Mouse (Mus musculus): ENCODE data around the gene Rcan2.

GRCm38 (mm10) chr17:43801595-43802373 lies 633 bp downstream of the Rcan2 start:
- TF ChIP-seq CTCF (IDR thresholded peaks at IDR 0.05; ENCODE audit: extremely low read depth, insufficient read length, insufficient replicate concordance, low read depth, low read length) (peak; percentile 7; the same call in 1 of the 2 replicates), POLR2A (IDR thresholded peaks at IDR 0.05; ENCODE audit: low read depth, low read length) (no peak)
